Mouse (Mus musculus): ENCODE results near the gene Csrp3. TPM values are rescaled to one million over a fixed set of nuclear protein-coding genes. Genes with fewer than 3 reads are reported as not detected.

Gene Csrp3
- 7.6 and 8.4 TPM in 2 replicates for polyA plus RNA-seq (2016; fragmentation: Nextera tagmentation; extraction: Ambion mirVana)

DNA sequence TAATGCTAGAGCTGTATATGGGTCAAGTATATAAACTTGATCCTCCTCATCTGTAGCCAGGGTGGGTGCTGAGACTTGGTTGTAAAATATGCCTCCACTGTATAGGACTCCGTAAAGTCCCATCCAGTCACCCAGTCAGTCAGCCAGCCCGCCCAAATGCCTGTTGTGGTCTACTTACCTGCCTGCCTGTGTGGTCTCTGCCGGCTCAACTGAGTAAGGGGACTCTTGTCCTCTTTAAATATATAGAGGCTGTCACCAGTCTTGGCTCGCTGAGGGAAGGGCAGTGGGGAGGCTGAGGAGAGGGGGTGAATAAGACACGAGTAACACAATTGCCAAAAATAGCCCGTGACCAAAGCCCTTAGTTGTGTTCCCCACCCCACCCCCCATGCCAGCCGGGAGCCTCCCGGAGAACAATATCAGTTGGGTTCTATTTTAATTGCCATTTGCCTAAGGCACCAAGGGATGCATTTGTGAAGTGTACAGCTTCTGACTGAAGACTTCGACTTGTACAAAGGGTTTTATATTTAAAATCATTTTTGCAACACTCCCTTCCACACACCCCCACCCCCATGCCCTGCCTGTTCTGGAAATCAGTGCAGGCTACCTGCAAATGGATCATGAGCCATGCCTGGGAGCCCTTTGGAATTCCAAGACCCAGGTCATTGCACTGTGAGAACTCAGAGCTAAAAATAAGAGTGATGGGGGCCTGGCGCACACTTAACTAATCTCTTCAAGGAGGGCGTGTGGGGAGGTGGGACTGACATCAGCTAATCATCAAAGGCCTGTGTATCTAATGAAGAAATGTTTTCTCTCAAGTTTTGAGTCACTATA, at the start of gene Csrp3:
Csrp3 (minus strand) TSS at position 214 of the 831 bp plus-strand sequence.
- H3K36me3 ChIP-seq: no peaks in the 10 kb centered on the region
- no peak within 1 kb of the TSS for H3K9ac ChIP-seq (replicated peaks)
- ATAC-seq (ENCODE audit: insufficient number of reproducible peaks, insufficient read depth, low FRiP score, low TSS enrichment, low read depth): no peak
- WGBS: 59% methylated on average over 11 of the region's 11 CpGs
- no peaks in the 10 kb centered on the region for H3K9me3 ChIP-seq
- H3K4me1 ChIP-seq (replicated peaks): peaks cover 16% of the 10 kb centered on the region; the same call in 1 of the 2 replicates
- H3K4me3 ChIP-seq (replicated peaks): no peak within 1 kb of the TSS
- no peaks in the 10 kb centered on the region for H3K27me3 ChIP-seq
- no peak within 1 kb of the TSS for H3K4me2 ChIP-seq
- H3K27ac ChIP-seq: no peak within 1 kb of the TSS

DNA sequence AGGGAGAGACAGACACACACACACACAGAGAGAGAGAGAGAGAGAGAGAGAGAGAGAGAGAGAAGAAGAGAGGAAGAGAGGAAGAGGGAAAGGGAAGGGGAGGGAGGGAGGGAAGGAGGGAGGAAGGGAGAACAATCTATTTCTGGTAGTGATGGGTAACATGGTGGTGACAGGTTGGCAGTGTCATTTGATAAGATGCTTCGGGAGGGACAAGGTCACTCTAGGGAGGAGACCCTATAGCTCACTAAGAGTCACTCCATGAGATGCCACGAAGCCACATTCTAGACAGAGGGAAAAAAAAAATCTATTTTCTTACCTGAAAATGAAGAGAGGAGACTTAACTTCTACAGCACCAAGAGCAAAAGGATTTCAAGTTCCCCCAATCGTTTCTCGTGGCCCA, 48.2 kb upstream of the Csrp3 start:
- no peak overlapping the region for H3K4me2 ChIP-seq
- H3K9ac ChIP-seq (replicated peaks): no peak overlapping the region
- H3K4me3 ChIP-seq (replicated peaks): no peak overlapping the region
- no peaks in the 10 kb centered on the region for H3K9me3 ChIP-seq
- H3K27me3 ChIP-seq: peaks cover 11% of the 10 kb centered on the region; the same call in 1 of the 2 replicates
- H3K36me3 ChIP-seq: no peaks in the 10 kb centered on the region
- peaks cover 21% of the 10 kb centered on the region for H3K4me1 ChIP-seq (replicated peaks)
- 81% methylated on average over 4 of the region's 4 CpGs for WGBS
- no peak for ATAC-seq (ENCODE audit: insufficient number of reproducible peaks, insufficient read depth, low FRiP score, low TSS enrichment, low read depth)
- H3K27ac ChIP-seq: no peak overlapping the region

DNA sequence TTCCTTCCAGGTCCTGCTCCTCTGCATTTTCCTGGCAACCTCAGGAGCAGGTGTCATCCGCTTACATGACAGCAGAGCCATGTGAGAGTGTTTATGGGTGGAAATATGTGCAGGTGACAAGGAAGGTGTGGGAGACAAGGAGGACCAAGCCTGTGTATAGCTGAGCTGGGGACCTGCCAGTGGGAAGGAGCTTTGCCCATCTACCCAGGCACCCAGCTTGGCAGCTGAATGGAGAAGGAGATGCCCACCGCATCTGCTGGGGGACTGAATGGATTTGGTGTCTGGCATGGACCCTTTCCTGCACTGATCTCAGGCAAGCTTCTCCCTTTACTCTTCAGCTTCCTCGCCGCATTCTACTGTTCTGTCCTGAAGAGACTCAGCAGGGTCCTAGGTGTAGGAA, 47.6 kb upstream of the Csrp3 start:
- Histone ChIP-seq H3K4me1 (replicated peaks) (peaks cover 26% of the 10 kb centered on the region), H3K9ac (replicated peaks) (no peak overlapping the region), H3K9me3 (no peaks in the 10 kb centered on the region), H3K27ac (no peak overlapping the region), H3K27me3 (peaks cover 12% of the 10 kb centered on the region; the same call in 1 of the 2 replicates), H3K4me3 (replicated peaks) (no peak overlapping the region), H3K36me3 (no peaks in the 10 kb centered on the region), H3K4me2 (no peak overlapping the region)
- 94% methylated on average over 4 of the region's 4 CpGs for WGBS
- no peak for ATAC-seq (ENCODE audit: insufficient number of reproducible peaks, insufficient read depth, low FRiP score, low TSS enrichment, low read depth)

DNA sequence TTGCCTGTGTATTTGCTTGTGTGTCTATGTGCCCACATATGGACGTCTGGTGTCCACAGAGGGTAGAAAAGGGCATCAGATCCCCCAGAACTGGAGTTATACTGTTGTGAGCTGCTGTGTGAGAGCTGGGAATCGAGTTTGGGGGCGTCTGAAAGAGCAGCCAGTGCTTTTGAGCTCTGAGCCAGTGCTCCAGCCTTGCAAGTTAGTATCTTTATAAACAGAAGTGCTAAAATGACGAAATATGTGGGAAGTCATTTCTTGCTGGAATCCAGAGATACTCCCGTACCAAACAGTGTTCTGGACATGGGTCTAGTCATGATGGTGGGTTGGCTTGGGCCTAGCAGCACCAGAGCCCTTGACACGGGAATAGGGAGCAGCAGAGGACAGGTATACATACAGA, 46.9 kb upstream of the Csrp3 start:
- Histone ChIP-seq H3K4me2 (no peak overlapping the region), H3K4me3 (replicated peaks) (no peak overlapping the region), H3K9me3 (no peaks in the 10 kb centered on the region), H3K27ac (no peak overlapping the region), H3K27me3 (peaks cover 12% of the 10 kb centered on the region; the same call in 1 of the 2 replicates), H3K9ac (replicated peaks) (no peak overlapping the region), H3K36me3 (no peaks in the 10 kb centered on the region), H3K4me1 (replicated peaks) (peaks cover 22% of the 10 kb centered on the region)
- no peak for ATAC-seq (ENCODE audit: insufficient number of reproducible peaks, insufficient read depth, low FRiP score, low TSS enrichment, low read depth)
- WGBS: 73% methylated on average over 6 of the region's 6 CpGs

DNA sequence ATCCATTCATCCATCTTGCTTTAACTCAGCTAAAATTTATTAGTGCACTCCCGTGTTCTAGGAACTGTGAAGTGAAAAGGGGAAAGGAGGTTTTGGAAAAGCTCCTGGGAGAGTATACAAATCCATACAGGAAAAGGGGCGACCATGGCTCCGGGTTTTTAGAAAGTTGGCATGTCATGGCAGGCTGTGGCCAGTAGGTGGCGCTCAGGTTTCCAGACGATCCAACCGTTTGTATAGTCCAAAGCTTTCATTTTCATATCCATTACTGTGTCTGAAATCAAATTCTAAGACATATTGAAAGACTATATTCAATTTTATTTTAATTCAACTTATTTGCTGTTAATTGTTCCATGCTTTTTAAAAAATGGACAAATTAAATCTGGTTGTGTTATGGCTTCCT, 46.3 kb upstream of the Csrp3 start:
- no peaks in the 10 kb centered on the region for H3K36me3 ChIP-seq
- WGBS: 5% methylated on average over 6 of the region's 6 CpGs
- no peak overlapping the region for H3K27ac ChIP-seq
- H3K4me3 ChIP-seq (replicated peaks): no peak overlapping the region
- peaks cover 12% of the 10 kb centered on the region; the same call in 1 of the 2 replicates for H3K27me3 ChIP-seq
- peaks cover 22% of the 10 kb centered on the region for H3K4me1 ChIP-seq (replicated peaks)
- no peak for ATAC-seq (ENCODE audit: insufficient number of reproducible peaks, insufficient read depth, low FRiP score, low TSS enrichment, low read depth)
- no peak overlapping the region for H3K9ac ChIP-seq (replicated peaks)
- no peaks in the 10 kb centered on the region for H3K9me3 ChIP-seq
- no peak overlapping the region for H3K4me2 ChIP-seq

DNA sequence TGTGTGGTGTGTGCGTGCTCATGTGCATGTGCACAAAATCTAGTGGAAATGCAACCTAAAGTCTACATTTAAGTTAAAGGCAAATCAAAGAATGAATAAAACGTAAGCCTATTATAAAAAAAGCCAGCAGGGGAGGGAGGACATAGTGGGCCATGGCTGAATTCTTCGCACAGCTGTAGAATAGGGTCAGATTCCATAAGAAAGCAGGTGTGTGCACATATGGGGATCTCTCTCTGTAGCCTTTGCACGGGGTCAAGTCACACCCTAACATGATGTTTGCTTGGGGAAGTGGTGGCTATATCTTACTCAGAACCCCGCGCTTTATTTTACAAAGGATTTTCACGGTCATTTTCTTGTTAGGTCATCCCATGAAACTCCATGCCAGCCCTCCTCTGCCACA, 45.3 kb upstream of the Csrp3 start:
- H3K36me3 ChIP-seq: no peaks in the 10 kb centered on the region
- H3K4me1 ChIP-seq (replicated peaks): peaks cover 26% of the 10 kb centered on the region
- WGBS: 79% methylated on average over 7 of the region's 7 CpGs
- H3K9me3 ChIP-seq: no peaks in the 10 kb centered on the region
- no peak overlapping the region for H3K9ac ChIP-seq (replicated peaks)
- H3K27me3 ChIP-seq: peaks cover 9% of the 10 kb centered on the region; the same call in 1 of the 2 replicates
- no peak overlapping the region for H3K27ac ChIP-seq
- H3K4me3 ChIP-seq (replicated peaks): no peak overlapping the region
- 0 out of 2 replicates have a peak, but pooled peaks have one; percentile 43 for ATAC-seq (ENCODE audit: insufficient number of reproducible peaks, insufficient read depth, low FRiP score, low TSS enrichment, low read depth)
- H3K4me2 ChIP-seq: no peak overlapping the region

DNA sequence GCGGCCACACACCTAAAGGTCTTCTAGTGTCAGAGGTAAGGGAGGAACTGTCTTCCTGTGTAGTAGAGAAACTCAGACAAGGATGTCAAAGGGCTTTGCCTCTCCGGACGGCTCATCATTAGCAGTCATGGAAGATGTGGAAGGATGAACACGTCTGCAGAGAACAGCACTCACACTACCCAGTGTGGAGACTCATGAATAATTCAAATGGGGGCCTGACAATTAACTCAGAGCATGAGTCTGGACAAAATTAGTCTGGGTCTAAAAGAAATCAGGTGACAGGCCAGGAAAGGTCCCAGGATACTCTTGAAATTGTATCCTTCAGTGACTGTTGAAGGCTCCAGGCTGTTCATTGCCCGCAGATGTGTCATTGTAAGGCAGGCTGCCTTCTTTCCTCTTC, 43.2 kb upstream of the Csrp3 start:
- Histone ChIP-seq H3K4me2 (no peak overlapping the region), H3K27me3 (peaks cover 15% of the 10 kb centered on the region), H3K4me3 (replicated peaks) (no peak overlapping the region), H3K36me3 (no peaks in the 10 kb centered on the region), H3K27ac (no peak overlapping the region), H3K9me3 (no peaks in the 10 kb centered on the region), H3K9ac (replicated peaks) (no peak overlapping the region), H3K4me1 (replicated peaks) (peaks cover 16% of the 10 kb centered on the region)
- ATAC-seq (ENCODE audit: insufficient number of reproducible peaks, insufficient read depth, low FRiP score, low TSS enrichment, low read depth): no peak
- WGBS: 59% methylated on average over 5 of the region's 5 CpGs

DNA sequence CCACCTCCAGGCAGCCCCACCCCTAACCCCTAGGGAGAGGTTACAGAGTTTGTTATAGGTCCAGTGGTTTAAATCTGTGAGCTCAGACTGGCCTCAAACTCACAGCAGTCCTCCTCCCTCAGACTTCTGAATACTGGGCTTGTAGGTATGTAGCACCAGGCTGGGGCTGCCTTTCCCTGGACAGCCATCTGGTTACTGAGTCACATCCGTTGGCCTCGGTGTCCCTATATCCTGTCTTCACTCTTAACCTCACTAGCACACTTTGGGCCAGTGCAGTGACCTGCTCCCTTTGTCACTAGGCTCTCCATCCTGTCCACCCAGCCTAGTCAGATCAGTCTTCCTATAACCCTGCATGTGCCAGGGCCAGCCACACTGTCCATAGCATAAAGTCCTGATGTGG, 40.9 kb upstream of the Csrp3 start:
- H3K4me3 ChIP-seq (replicated peaks): no peak overlapping the region
- ATAC-seq (ENCODE audit: insufficient number of reproducible peaks, insufficient read depth, low FRiP score, low TSS enrichment, low read depth): no peak
- H3K9ac ChIP-seq (replicated peaks): no peak overlapping the region
- H3K9me3 ChIP-seq: no peaks in the 10 kb centered on the region
- H3K36me3 ChIP-seq: no peaks in the 10 kb centered on the region
- H3K4me2 ChIP-seq: no peak overlapping the region
- 76% methylated on average over 2 of the region's 2 CpGs for WGBS
- H3K27ac ChIP-seq: no peak overlapping the region
- peaks cover 30% of the 10 kb centered on the region for H3K27me3 ChIP-seq
- peaks cover 22% of the 10 kb centered on the region for H3K4me1 ChIP-seq (replicated peaks)

DNA sequence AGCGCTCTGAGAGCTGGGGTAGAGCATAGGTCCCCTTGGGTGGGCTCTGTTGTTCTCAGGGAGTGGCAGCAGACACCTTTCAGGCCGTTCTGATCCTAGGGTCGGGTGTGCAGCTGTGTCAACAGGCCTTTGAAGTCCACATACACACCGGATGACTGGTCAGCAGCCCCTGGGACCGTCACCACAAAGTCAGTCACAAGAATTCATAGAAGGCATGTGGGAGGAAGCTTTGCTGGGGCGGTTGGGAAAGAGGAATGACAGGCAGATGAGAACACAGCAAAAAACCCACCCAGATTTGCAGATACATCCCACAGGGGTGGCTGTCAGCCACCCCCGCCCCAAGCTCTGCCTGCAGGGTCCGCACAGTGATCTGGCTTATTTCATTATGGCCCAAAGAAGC, 40.1 kb upstream of the Csrp3 start:
- Histone ChIP-seq H3K4me1 (replicated peaks) (peaks cover 22% of the 10 kb centered on the region), H3K36me3 (no peaks in the 10 kb centered on the region), H3K27me3 (peaks cover 36% of the 10 kb centered on the region), H3K4me3 (replicated peaks) (no peak overlapping the region), H3K4me2 (no peak overlapping the region), H3K27ac (no peak overlapping the region), H3K9me3 (no peaks in the 10 kb centered on the region), H3K9ac (replicated peaks) (no peak overlapping the region)
- no peak for ATAC-seq (ENCODE audit: insufficient number of reproducible peaks, insufficient read depth, low FRiP score, low TSS enrichment, low read depth)
- WGBS: 31% methylated on average over 8 of the region's 8 CpGs

DNA sequence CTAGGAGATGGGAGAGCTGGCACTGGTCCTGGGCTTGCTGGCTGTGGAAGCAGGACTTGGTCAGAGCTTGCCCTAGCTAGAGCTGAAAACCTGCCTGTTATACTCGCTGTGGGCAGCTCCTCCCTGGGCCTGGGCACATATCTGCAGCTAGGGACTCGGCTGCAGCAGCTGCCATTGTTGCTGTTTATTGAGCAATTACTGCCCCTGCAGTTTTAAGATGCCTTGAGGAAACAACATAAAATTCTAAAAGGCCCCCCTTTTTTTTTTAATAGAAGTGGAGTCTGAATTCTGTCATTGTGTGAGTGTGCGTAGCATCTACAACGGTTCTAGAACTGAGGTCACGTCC, 36.4 kb upstream of the Csrp3 start:
- no peak overlapping the region for H3K4me2 ChIP-seq
- ATAC-seq (ENCODE audit: insufficient number of reproducible peaks, insufficient read depth, low FRiP score, low TSS enrichment, low read depth): no peak
- 43% methylated on average over 5 of the region's 5 CpGs for WGBS

DNA sequence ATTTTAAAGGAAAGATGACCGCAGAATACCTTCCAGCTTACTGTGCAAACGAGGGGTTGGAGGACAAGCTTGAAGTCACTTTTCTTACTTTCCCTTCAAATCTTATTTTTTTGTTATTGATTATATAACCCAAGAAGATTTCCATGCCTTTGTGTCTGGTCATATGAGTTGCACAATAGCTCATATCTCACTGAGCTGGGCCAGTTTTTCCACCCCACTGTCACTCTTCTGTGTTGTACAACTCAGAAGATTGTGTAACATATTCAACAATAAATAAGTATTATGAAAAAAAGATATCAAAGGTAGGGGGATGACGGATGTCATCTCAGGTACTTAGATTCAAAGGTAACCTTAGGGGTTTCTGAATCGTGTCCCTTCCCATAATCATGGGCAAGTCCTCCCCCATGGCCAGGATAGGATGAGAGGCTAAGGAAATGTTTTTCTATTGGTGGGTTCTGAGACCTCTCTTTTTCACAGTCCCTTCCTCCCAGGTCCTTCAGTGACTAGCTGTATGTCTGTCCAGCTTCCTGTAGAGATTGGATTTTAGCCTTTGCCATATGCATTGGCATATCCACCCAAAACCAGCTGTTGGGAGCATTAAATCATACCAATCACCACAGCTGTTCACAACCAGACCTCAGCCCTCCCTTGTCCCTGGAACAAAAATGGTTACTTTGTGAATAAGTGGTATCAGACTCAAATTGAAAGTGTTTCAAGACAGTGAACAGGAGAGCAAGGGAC, 35.9 kb upstream of the Csrp3 start:
- Histone ChIP-seq H3K4me2 (no peak overlapping the region), H3K4me3 (replicated peaks) (no peak overlapping the region), H3K4me1 (replicated peaks) (peaks cover 24% of the 10 kb centered on the region), H3K36me3 (no peaks in the 10 kb centered on the region), H3K9me3 (no peaks in the 10 kb centered on the region), H3K9ac (replicated peaks) (no peak overlapping the region), H3K27ac (no peak overlapping the region), H3K27me3 (peaks cover 43% of the 10 kb centered on the region)
- ATAC-seq (ENCODE audit: insufficient number of reproducible peaks, insufficient read depth, low FRiP score, low TSS enrichment, low read depth): no peak
- 80% methylated on average over 4 of the region's 4 CpGs for WGBS

More for the DNA sequence above, 36.4 kb upstream of the Csrp3 start:
- Histone ChIP-seq H3K9me3 (no peaks in the 10 kb centered on the region), H3K4me1 (replicated peaks) (peaks cover 22% of the 10 kb centered on the region), H3K36me3 (no peaks in the 10 kb centered on the region), H3K27me3 (peaks cover 43% of the 10 kb centered on the region), H3K9ac (replicated peaks) (no peak overlapping the region), H3K4me3 (replicated peaks) (no peak overlapping the region), H3K27ac (no peak overlapping the region)

Measured in limb, embryonic 12.5 days (tissue).